Mouse (Mus musculus) cerebellum, adult 11 months (tissue): ENCODE results near the gene Opn1sw.
"Not testable (repeated sequence)": the region's sequence is repeated elsewhere in the genome, so short reads cannot be mapped to it uniquely, and the experiment has no call there.

Experiments used
- DNase-seq: peaks from one replicate; pipeline ENCODE4 v3.0.0; 2022

Opn1sw gene

GRCm38 (mm10) chr6:29395910-29396713, 7.8 kb upstream of the Opn1sw start, which contains the start of gene Ccdc136:
Gene Ccdc136 (plus strand): TSS chr6:29396309.
- DNase-seq: peak; percentile 88

DNA sequence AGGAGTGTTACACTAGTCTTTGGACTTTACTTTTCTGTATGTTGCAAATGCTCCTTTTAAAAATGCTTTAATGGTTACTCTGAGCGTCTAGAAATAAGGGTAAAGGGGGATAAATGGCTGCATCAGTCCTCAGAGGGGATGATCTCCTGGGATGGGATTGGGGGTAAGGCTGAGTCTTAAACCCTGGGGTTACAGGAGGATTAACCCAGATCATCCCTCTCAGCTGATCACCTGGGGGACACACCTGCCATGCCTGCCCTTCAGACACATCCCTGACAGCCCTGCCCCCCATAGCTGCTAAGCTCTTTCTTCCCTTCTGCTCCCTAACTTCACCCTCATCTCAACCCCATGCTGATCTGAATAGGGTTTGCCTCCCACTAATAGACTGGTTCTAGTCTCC, 6.0 kb upstream of the Opn1sw start:
- DNase-seq: no peak

- no peak for DNase-seq
These were observed 3.5 kb upstream of the Opn1sw start for GRCm38 (mm10) chr6:29391802-29392201.

- DNase-seq: not testable (repeated sequence)
These were observed 3.0 kb upstream of the Opn1sw start for GRCm38 (mm10) chr6:29391241-29391640.

- not testable (repeated sequence) for DNase-seq
These were observed 2.2 kb upstream of the Opn1sw start for GRCm38 (mm10) chr6:29390500-29390899.

- DNase-seq: no peak
These were observed 1.2 kb upstream of the Opn1sw start for GRCm38 (mm10) chr6:29389425-29389824.

GRCm38 (mm10) chr6:29388606-29389080, 375 bp upstream of the Opn1sw start:
- peak; percentile 82 for DNase-seq

DNA sequence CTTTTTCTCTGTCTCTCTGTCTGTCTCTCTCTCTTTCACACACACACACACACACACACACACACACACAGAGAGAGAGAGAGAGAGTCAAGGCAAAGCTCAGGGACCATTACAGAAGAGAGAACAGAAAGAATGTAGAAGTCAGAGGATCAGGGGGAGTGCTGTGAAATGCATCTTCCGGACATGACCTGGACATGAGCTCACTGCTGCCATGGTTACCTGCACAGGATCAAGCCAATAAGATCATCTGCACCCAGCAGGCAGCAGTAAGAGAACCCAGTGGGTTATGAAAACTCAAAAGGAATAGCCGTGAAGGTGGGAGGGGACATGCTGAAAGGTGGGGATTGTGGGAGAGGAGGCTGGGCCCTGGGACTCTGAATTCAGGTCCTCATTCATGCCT, 5.8 kb downstream of the Opn1sw start:
- no peak for DNase-seq

DNA sequence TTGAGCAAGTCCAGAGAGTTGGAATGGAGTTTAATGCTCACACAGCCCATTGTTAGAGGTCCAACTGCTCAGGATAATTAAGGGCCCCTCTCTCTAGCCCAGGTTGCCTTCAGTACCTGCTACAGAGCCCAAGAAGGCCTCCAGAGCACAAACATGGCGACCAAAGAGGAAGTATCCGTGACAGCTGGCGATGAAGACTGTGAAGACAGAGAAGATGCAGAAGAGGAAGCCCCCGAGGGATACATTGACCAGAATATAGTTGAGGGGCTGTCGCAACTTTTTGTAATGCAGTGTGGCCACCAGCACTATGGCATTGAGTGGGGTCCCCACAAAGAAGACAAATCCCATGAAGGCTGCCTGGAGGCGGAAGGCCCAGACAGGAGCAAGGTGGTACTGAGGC, 8.3 kb downstream of the Opn1sw start:
- no peak for DNase-seq

DNA sequence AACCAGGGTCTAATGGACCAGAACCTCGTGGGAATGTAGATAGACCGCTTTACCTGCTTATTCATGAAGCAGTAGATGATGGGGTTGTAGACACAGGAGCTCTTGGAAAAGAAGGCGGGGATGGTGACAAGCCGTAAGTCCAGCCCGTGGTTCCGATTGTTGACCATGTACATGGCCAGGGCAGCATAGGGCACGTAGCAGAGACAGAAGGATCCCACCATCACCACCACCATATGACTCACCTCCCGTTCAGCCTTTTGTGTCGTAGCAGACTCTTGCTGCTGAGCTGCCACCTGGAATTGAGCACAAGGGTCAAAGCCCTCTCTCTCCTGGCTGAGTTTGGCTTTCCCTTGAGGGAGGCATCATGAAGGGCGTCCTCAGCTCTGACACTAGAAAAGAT, 9.6 kb downstream of the Opn1sw start:
- DNase-seq: no peak

DNA sequence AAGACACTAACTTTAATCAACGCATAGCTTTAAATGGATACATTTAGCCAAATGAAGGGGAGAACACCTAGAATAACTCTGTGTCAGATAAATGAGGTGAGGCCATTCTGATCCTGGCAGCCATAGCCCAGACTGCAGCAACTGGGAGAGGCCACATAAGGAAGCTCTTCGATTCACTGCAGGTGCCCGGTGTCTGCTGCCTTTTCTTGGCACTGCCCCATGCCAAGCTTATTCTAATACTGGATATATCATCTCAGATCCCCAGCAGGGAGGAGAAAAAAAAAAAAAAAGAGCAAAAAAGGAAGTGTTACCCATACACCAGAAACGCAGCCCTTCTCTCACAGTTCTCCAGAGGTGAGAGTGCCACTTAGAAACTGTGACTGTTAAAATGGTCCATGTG, 10.9 kb downstream of the Opn1sw start:
- no peak for DNase-seq

DNA sequence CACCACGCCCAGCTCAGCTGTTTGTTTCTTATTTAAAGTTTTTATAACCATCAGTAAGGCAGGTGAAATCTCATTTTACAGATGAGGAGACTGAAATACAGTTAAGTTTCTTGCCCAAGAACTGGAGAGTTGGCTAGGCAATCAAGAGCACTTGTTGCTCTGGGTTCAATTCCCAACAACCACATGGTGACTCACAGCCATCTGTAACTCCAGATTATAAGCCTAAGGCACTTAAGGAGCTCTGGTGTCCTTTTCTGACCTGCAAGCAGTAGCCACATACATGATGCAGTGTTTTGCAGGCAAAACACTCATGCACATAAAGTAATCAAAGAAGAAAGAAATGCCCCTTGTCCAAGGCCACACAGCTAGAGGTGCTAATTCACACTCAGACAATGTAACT, 23.0 kb downstream of the Opn1sw start:
- no peak for DNase-seq

GRCm38 (mm10) chr6:29363129-29363515, 25.1 kb downstream of the Opn1sw start:
- no peak for DNase-seq

- DNase-seq: no peak
These were observed 25.8 kb downstream of the Opn1sw start for GRCm38 (mm10) chr6:29362246-29363128.

GRCm38 (mm10) chr6:29360211-29360610, 28.1 kb downstream of the Opn1sw start:
- DNase-seq: no peak

GRCm38 (mm10) chr6:29359386-29359785, 28.9 kb downstream of the Opn1sw start:
- DNase-seq: no peak

DNA sequence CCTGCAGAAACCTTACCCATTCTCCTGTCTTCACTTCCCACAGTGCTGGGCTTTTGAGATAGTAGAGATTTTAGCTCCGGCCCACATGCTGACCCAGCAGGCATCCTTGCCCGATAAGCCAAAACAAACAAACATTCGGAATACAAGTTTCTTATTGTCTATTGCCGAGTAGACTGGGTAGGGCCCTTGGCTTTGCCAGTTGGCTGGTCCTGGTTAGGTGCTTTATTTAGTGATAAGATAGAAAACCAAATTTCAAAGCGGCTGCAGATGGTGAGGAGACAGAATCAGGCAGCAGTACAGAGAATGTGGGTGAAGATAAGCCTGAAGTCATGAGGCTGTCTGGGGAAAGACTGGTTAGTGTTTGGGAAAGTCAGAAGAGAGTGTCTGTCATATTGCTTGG, 35.5 kb downstream of the Opn1sw start:
- no peak for DNase-seq

DNA sequence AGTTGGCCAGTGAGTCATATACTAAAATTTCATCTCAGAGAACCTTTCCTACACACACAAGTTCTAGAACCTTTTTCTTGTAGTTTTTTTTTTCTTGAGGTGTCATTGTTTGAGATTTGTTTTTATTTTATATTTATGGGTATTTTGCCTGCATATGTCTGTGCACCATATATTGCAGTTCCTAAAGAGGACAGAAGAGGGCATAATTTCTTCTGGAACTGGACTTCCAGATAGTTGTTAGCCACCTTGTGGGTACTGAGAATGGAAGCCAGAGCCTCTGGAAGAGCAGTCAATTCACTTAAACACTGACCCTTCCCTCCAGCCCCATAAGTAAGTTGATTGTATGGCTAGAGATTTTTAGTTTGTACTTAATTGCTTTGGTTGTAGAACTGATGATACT, 36.7 kb downstream of the Opn1sw start:
- DNase-seq: no peak

DNA sequence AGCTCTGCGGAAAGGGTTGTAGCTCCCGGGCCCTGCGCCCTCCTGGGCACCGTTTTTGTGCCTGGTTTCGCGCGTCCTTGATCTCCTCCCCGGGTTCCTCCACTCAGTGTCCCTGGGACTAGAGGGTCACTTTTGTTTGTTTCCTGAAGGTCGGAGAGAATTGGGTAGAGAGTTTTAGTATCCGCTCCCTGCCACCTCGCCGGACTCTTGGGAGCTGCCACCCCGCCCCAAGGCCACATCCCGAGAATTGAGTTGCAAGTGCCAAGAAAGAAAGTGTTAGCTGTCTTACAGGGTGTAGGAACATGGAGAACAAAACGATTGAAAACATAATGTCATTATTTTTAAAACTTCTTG, 39.9 kb downstream of the Opn1sw start:
- DNase-seq: no peak

- DNase-seq: peak; percentile 99
These were observed 40.5 kb downstream of the Opn1sw start, which contains the start of gene Calu for GRCm38 (mm10) chr6:29347665-29348370. Gene Calu (plus strand): TSS chr6:29348069.

DNA sequence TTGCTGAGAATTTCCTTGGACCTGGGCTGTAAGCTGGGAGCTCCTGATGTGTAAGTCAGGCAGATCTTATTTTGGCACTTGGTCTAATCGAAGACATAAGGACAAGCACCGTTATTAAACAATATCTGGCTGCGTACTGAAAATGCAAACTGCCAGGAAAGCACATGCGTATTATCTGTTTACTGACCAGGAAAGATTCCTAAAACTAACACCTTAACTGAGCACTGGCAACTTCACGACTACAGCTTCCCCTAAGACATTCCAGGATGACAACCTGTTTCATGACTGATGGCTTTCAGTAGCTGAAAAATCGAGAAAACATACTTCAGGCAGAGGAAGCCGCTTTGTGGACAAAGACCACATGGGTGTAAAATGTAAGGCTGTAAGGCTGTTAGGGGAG, 41.1 kb downstream of the Opn1sw start:
- DNase-seq: no peak

DNA sequence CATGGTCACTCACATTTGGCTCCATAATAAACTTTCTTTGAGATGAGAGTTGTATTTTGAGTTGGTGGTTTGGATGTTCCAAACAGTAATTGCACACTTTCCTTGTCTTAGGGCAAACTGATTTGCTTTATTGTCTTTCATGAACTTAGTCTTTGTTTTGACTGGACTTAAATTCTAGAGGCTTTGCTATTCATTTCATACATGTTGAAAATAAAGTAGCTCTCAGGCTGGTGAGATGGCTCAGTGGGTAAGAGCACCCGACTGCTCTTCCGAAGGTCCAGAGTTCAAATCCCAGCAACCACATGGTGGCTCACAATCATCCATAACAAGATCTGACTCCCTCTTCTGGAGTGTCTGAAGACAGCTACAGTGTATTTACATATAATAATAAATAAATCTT, 41.8 kb downstream of the Opn1sw start:
- not testable (repeated sequence) for DNase-seq

- DNase-seq: no peak
These were observed 58.8 kb downstream of the Opn1sw start for GRCm38 (mm10) chr6:29329514-29329913.
